Mouse (Mus musculus): ENCODE results near the gene Slc35g2.

DNA sequence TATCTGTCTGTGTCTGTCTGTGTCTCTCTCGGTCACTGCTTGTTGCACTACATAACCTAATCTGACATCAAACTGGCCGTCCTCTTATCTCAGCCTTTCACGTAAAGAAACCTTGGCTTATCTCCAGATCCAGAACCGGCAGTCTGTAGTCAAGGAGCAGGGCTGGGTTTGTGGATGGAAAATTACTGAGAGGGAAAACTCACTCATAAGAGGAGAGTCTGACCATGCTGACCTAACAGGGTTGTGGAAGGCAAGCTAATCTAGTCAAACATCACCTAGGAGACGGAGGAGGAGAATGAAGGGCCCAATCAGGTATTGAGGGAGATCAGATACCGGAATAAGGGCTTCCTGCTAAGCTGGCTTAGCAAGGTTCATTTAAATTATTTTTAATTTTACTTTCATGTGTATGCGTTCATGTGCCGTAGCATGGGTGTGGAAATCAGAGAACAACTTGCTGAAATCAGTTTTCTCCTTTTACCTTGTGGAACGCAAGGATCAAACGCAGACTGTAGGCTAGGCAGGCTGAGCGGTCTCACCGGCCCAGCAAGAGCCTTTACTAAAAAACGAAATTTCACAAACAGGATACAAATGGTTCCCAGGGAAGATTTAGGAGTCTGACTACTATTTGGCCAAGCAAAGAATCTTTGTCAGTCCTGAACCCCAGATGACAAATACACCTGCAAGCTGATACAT lies 12.1 kb upstream of the Slc35g2 start:
- no peak for TF ChIP-seq CTCF (IDR thresholded peaks at IDR 0.05)
- no peak for TF ChIP-seq POLR2A (IDR thresholded peaks at IDR 0.05; ENCODE audit: insufficient read depth, low read depth, low read length)
- no peak for TF ChIP-seq EP300 (IDR thresholded peaks at IDR 0.05; ENCODE audit: insufficient read depth, low read depth, low read length)

Measured in heart, adult 2 months (tissue).